Mouse (Mus musculus) intestine, embryonic 14.5 days (tissue): Measurements from ENCODE around the gene Myo1c. TPM values are rescaled to one million over a fixed set of nuclear protein-coding genes. Genes with fewer than 3 reads are reported as not detected.
"Not testable (repeated sequence)": the region's sequence is repeated elsewhere in the genome, so short reads cannot be mapped to it uniquely, and the experiment has no call there.

Experiments used
- ATAC-seq: fragments of 200-750 bp; cut with Nextera tagmentation; replicated peaks from 2 replicates; pipeline ENCODE4 v1.8.0; 2017; ENCODE audit warnings: low read depth, moderate number of reproducible peaks, moderate TSS enrichment, moderate library complexity; ENCODE audit not compliant: low FRiP score, low TSS enrichment
- DNase-seq: peaks from one replicate; pipeline ENCODE4 v3.0.0-alpha.2; 2018; ENCODE audit warnings: low spot score
- H3K27ac ChIP-seq: fragments of 300-500 bp; sonication (generic); 2 replicates; pipeline ENCODE4 v1.5.1; 2014; ENCODE audit warnings: low read depth, mild to moderate bottlenecking, control low read depth
- H3K27me3 ChIP-seq: fragments of 300-500 bp; sonication (generic); replicated peaks from 2 replicates; pipeline ENCODE4 v1.6.1; 2014; ENCODE audit warnings: low read length, control low read depth; ENCODE audit not compliant: control insufficient read depth, insufficient read depth
- H3K36me3 ChIP-seq: fragments of 300-500 bp; sonication (generic); 2 replicates; pipeline ENCODE4 v1.6.1; 2014; ENCODE audit warnings: low read length, control low read depth; ENCODE audit not compliant: control insufficient read depth, insufficient read depth
- H3K4me1 ChIP-seq: fragments of 300-500 bp; sonication (generic); replicated peaks from 2 replicates; pipeline ENCODE4 v1.6.1; 2014; ENCODE audit warnings: low read length, control low read depth, mixed read lengths; ENCODE audit not compliant: control insufficient read depth, insufficient read depth
- H3K4me2 ChIP-seq: fragments of 300-500 bp; sonication (generic); 2 replicates; pipeline ENCODE4 v1.6.1; 2014; ENCODE audit warnings: low read length
- H3K4me3 ChIP-seq: fragments of 300-500 bp; sonication (generic); 2 replicates; pipeline ENCODE4 v1.5.1; 2014; ENCODE audit warnings: low read depth, low read length, control low read depth, mixed read lengths
- H3K9ac ChIP-seq: fragments of 300-500 bp; sonication (generic); 2 replicates; pipeline ENCODE4 v1.6.1; 2014; ENCODE audit warnings: mild to moderate bottlenecking, low read length
- H3K9me3 ChIP-seq: fragments of 300-500 bp; sonication (generic); 2 replicates; pipeline ENCODE4 v1.6.1; 2016; ENCODE audit warnings: low read length, control low read depth; ENCODE audit not compliant: control insufficient read depth
- WGBS: fragments of 180-500 bp; shearing (Covaris S2); extraction: QIAGEN DNeasy Blood & Tissue Kit; methylation state at CpG from one replicate; pipeline ENCODE4 v1.1.7; 2014; 5-methylcytosine and 5-hydroxymethylcytosine counted together
- polyA plus RNA-seq: library from polyadenylated mRNA; unstranded; fragments of >200 nt; fragmentation: Nextera tagmentation; extraction: Ambion mirVana; gene quantifications from 2 replicates; pipeline ENCODE4 v1.2.1, GENCODE M21; 2014

Myo1c gene
- polyA plus RNA-seq, 1 experiment from 2014 or later: 41.7 TPM

DNA sequence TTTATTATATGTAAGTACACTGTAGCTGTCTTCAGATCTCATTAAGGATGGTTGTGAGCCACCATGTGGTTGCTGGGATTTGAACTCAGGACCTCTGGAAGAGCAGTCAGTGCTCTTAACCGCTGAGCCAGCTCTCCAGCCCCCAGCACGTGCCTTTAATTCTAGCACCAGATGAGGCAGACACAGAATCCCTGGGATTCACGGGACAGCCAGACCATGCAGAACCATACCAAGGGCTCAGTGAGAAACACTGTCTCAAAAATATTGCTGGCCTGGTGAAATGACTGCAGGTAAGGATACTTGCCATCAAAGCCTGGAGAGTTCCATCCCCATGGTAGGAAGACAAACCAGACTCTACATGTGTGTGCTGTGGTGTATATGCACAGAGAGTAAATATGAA, 47.2 kb downstream of the Myo1c start:
- H3K36me3 ChIP-seq: peaks cover 92% of the 10 kb centered on the region
- not testable (repeated sequence) for H3K27ac ChIP-seq, DNase-seq, H3K9ac ChIP-seq, H3K4me3 ChIP-seq, H3K27me3 ChIP-seq, H3K9me3 ChIP-seq, ATAC-seq, H3K4me1 ChIP-seq, H3K4me2 ChIP-seq
- WGBS: 93% methylated on average over 3 of the region's 3 CpGs

DNA sequence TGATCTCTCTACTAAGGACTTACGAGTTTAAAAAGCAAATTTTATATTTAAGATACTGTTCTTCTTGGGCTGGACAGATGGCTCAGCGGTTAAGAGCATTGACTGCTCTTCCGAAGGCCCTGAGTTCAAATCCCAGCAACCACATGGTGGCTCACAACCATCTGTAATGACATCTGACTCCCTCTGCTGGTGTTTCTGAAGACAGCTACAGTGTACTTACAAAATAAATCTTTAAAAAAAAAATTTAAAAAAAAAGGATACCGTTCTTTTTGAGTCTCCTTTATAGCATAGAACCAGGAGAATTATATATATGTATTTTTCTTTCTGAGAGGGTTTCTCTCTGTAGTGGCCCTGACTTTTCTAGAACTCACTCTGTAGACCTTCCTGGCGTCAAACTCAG, 50.3 kb downstream of the Myo1c start:
- ATAC-seq (no peak), DNase-seq (no peak)
- H3K27me3 ChIP-seq: no peaks in the 10 kb centered on the region
- no peak overlapping the region for H3K27ac ChIP-seq
- H3K36me3 ChIP-seq: peaks cover 88% of the 10 kb centered on the region
- no peak overlapping the region for H3K9ac ChIP-seq
- no peak overlapping the region for H3K4me3 ChIP-seq
- no peaks in the 10 kb centered on the region for H3K9me3 ChIP-seq
- 96% methylated on average over 5 of the region's 5 CpGs for WGBS
- H3K4me1 ChIP-seq: no peaks in the 10 kb centered on the region
- H3K4me2 ChIP-seq: no peak overlapping the region

DNA sequence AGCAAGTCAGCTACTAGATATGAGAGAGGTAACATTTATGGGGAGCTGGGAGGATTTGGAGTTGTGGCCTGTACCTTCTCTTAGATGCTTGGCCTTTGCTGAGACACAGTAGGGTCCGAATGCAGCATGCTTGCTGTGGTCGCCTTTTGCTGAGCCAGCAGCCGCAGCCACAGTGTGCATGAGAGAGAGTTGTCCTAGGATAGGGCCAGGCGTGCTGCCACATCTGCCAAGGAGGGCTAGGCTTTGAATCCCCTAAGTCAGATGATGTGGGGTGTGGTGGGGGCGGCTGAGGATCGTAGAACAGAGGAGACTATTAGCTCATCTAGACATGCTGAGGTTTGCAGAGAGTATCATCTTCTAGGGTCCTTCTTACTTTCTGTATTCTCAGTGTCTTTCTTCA, 52.5 kb downstream of the Myo1c start:
- no peak for DNase-seq
- Histone ChIP-seq H3K9me3 (no peaks in the 10 kb centered on the region), H3K4me1 (no peaks in the 10 kb centered on the region)

DNA sequence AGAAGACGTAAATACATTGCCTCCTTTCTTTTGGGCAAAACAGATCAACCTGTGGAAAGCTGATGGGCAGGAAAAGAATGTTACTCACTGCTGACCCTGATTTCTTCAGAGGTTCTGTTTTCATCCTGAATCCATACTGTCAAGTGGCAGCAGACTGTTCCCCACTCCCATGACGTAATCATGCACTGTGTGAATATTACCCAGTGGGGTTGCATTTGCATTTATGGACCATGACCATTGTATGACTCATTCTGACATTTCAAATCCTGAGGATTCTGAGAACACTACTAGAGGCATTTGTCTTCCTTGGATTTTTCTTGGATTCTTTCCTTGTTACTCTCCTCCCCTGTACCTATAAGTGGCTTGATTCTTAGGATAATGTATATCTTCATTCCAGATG, 53.4 kb downstream of the Myo1c start:
- DNase-seq (no peak), ATAC-seq (no peak)
- Histone ChIP-seq H3K4me2 (no peak overlapping the region), H3K9ac (no peak overlapping the region), H3K27ac (no peak overlapping the region), H3K9me3 (no peaks in the 10 kb centered on the region), H3K4me1 (no peaks in the 10 kb centered on the region), H3K27me3 (no peaks in the 10 kb centered on the region), H3K4me3 (no peak overlapping the region), H3K36me3 (peaks cover 78% of the 10 kb centered on the region)
- WGBS: 93% methylated on average over 2 of the region's 2 CpGs

More for the DNA sequence above, 52.5 kb downstream of the Myo1c start:
- H3K4me2 ChIP-seq: no peak overlapping the region
- no peak overlapping the region for H3K27ac ChIP-seq
- no peak overlapping the region for H3K9ac ChIP-seq
- no peak for ATAC-seq
- H3K36me3 ChIP-seq: peaks cover 86% of the 10 kb centered on the region
- no peak overlapping the region for H3K4me3 ChIP-seq
- no peaks in the 10 kb centered on the region for H3K27me3 ChIP-seq
- WGBS: 92% methylated on average over 6 of the region's 6 CpGs

DNA sequence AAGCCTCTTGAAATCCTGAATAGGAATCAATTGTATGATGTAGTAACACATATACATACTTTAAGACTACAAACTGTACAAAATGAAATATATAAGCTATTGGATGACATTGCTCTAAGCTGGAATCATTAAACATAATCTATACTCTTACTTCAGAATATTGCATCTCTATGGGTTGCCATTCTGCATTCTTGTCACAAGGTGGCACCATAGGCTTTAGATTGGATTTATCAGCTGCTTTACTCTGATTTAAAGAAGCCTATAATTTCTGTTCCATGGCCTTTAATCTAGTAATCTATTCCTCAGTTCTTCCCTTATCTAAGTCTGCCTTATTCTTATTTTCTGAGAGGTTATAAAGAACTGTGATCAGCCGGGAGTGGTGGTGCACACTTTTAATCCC, 63.6 kb downstream of the Myo1c start:
- no peaks in the 10 kb centered on the region for H3K9me3 ChIP-seq
- H3K4me2 ChIP-seq: no peak overlapping the region
- WGBS: 90% methylated on average over 1 of the region's 1 CpGs
- H3K27ac ChIP-seq: no peak overlapping the region
- no peak for DNase-seq
- H3K9ac ChIP-seq: no peak overlapping the region
- ATAC-seq: no peak
- no peaks in the 10 kb centered on the region for H3K36me3 ChIP-seq
- no peaks in the 10 kb centered on the region for H3K27me3 ChIP-seq
- no peaks in the 10 kb centered on the region; the same call in 1 of the 2 replicates for H3K4me1 ChIP-seq
- no peak overlapping the region for H3K4me3 ChIP-seq

DNA sequence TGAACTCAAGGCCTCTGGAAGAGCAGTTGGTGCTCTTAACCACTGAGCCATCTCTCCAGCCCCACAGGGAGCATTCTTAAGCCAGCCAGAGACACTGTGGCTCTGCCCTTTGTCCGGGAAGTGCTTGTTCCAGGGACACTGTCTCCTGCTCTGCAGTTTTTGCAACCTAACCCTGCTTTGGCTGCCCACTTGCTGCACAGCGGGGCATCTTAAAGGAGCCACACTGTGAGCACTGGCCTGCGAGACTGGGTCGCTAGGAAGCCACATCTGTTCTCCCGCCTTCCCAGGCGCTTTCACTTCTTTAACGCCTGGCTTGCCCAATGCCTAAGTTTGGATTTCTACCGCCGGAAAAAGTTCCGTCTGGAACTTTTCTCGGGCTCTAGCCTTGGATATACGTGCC, 65.3 kb downstream of the Myo1c start:
- H3K27ac ChIP-seq: no peak overlapping the region
- H3K9ac ChIP-seq: no peak overlapping the region
- no peaks in the 10 kb centered on the region; the same call in 1 of the 2 replicates for H3K4me1 ChIP-seq
- H3K4me2 ChIP-seq: 0 out of 2 replicates have a peak overlapping the region, but pooled peaks have one; percentile 4
- DNase-seq (no peak), ATAC-seq (no peak)
- WGBS: 27% methylated on average over 12 of the region's 12 CpGs
- H3K4me3 ChIP-seq: no peak overlapping the region
- no peaks in the 10 kb centered on the region for H3K27me3 ChIP-seq
- no peaks in the 10 kb centered on the region for H3K36me3 ChIP-seq
- H3K9me3 ChIP-seq: no peaks in the 10 kb centered on the region

DNA sequence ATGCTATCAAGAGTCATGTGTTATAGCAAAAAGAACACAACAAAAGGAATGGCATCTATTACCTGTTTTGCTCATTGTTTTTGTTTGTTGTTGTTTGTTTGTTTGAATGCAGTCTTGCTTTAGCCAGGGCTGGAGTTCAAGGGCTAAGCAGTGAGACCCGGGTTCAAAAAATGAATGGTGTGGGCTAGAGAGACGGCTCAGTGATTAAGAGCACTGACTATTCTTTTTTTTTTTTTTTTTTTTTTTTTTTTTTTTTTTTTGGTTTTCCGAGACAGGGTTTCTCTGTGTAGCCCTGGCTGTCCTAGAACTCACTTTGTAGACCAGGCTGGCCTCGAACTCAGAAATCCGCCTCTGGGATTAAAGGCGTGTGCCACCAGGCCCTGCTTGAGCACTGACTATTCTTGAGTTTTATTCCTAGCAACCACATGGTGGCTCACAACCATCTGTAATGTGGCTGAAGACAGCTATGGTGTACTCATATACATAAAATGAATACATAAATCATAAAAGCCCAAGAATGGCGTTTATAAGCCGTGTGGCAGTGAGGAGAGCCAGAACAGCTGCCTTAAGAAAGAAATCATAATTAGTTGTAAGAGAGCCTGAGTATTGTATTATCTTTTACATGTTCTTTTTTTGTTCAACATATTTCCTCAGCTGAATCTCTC, 66.5 kb downstream of the Myo1c start:
- ATAC-seq (no peak), DNase-seq (no peak)
- no peak overlapping the region for H3K27ac ChIP-seq
- no peak overlapping the region for H3K4me2 ChIP-seq
- H3K4me3 ChIP-seq: no peak overlapping the region
- H3K27me3 ChIP-seq: no peaks in the 10 kb centered on the region
- no peaks in the 10 kb centered on the region for H3K36me3 ChIP-seq
- no peaks in the 10 kb centered on the region; the same call in 1 of the 2 replicates for H3K4me1 ChIP-seq
- H3K9me3 ChIP-seq: peaks cover 3% of the 10 kb centered on the region; the same call in 1 of the 2 replicates
- no peak overlapping the region for H3K9ac ChIP-seq
- 72% methylated on average over 8 of the region's 8 CpGs for WGBS

DNA sequence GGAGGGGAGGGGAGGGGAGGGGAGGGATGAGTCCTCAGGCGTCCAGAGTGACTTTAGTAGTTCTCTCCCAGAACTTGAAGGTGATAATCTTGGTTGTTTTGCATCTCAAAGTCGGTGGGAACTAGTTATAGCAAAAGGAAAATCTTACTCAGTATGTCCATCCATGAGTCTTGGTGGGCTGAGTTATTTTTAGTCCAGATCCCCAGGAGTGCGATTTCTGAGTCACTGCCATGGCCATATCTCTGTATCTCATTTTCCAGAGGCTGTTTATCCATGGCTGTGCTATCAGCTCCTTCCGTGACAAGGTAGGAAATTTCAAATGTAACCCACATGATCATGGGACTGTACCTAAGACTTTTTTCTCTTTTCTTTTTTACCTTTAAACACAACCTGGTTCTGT, 72.0 kb downstream of the Myo1c start:
- Histone ChIP-seq H3K27me3 (no peaks in the 10 kb centered on the region), H3K4me1 (no peaks in the 10 kb centered on the region), H3K27ac (no peak overlapping the region), H3K4me3 (no peak overlapping the region), H3K4me2 (no peak overlapping the region), H3K9ac (no peak overlapping the region), H3K36me3 (no peaks in the 10 kb centered on the region), H3K9me3 (peaks cover 3% of the 10 kb centered on the region; the same call in 1 of the 2 replicates)
- 57% methylated on average over 4 of the region's 4 CpGs for WGBS
- no peak for ATAC-seq
- DNase-seq: no peak
